Mouse (Mus musculus): ENCODE measurements around the gene Daam2. TPM values are rescaled to one million over a fixed set of nuclear protein-coding genes. Genes with fewer than 3 reads are reported as not detected.

The Daam2 gene
- polyA plus RNA-seq, 1 experiment = not detected

- H3K4me3 ChIP-seq (replicated peaks) = no peak overlapping the region
- peaks cover 80% of the 10 kb centered on the region for H3K4me1 ChIP-seq (ENCODE audit: control insufficient read depth)
These were observed 131.1 kb downstream of the Daam2 start for GRCm38 (mm10) chr17:49433071-49433470.

GRCm38 (mm10) chr17:49432071-49432711, 132.0 kb downstream of the Daam2 start:
- Histone ChIP-seq H3K4me1 (ENCODE audit: control insufficient read depth) (peaks cover 79% of the 10 kb centered on the region), H3K27me3 (ENCODE audit: control insufficient read depth) (no peaks in the 10 kb centered on the region), H3K4me3 (replicated peaks) (no peak overlapping the region), H3K36me3 (ENCODE audit: control insufficient read depth) (peaks cover 50% of the 10 kb centered on the region), H3K9me3 (ENCODE audit: control insufficient read depth, low read length) (peaks cover 7% of the 10 kb centered on the region)
- TF ChIP-seq GATA1 (IDR thresholded peaks at IDR 0.05; ENCODE audit: low read length) (no peak), TAL1 (IDR thresholded peaks at IDR 0.05; ENCODE audit: low read length) (no peak)

More at GRCm38 (mm10) chr17:49433071-49433470, 131.1 kb downstream of the Daam2 start:
- H3K27me3 ChIP-seq (ENCODE audit: control insufficient read depth) = no peaks in the 10 kb centered on the region
- H3K36me3 ChIP-seq (ENCODE audit: control insufficient read depth) = peaks cover 55% of the 10 kb centered on the region
- H3K9me3 ChIP-seq (ENCODE audit: control insufficient read depth, low read length) = peaks cover 7% of the 10 kb centered on the region
- no peak for TF ChIP-seq TAL1 (IDR thresholded peaks at IDR 0.05; ENCODE audit: low read length)
- no peak for TF ChIP-seq GATA1 (IDR thresholded peaks at IDR 0.05; ENCODE audit: low read length)

- peaks cover 71% of the 10 kb centered on the region for H3K4me1 ChIP-seq (ENCODE audit: control insufficient read depth)
- H3K9me3 ChIP-seq (ENCODE audit: control insufficient read depth, low read length) = peaks cover 7% of the 10 kb centered on the region
- no peak overlapping the region for H3K4me3 ChIP-seq (replicated peaks)
- no peaks in the 10 kb centered on the region for H3K27me3 ChIP-seq (ENCODE audit: control insufficient read depth)
- peaks cover 42% of the 10 kb centered on the region for H3K36me3 ChIP-seq (ENCODE audit: control insufficient read depth)
- TF ChIP-seq TAL1 (IDR thresholded peaks at IDR 0.05; ENCODE audit: low read length) = no peak
- TF ChIP-seq GATA1 (IDR thresholded peaks at IDR 0.05; ENCODE audit: low read length) = no peak
These were observed 133.0 kb downstream of the Daam2 start for GRCm38 (mm10) chr17:49431176-49431575.

- Histone ChIP-seq H3K4me1 (ENCODE audit: control insufficient read depth) (peaks cover 63% of the 10 kb centered on the region), H3K36me3 (ENCODE audit: control insufficient read depth) (peaks cover 33% of the 10 kb centered on the region)
- TF ChIP-seq GATA1 (IDR thresholded peaks at IDR 0.05; ENCODE audit: low read length) (no peak), TAL1 (IDR thresholded peaks at IDR 0.05; ENCODE audit: low read length) (no peak)
These were observed 134.0 kb downstream of the Daam2 start for GRCm38 (mm10) chr17:49430136-49430535.

GRCm38 (mm10) chr17:49429471-49430129, 134.5 kb downstream of the Daam2 start:
- Histone ChIP-seq H3K9me3 (ENCODE audit: control insufficient read depth, low read length) (no peaks in the 10 kb centered on the region), H3K4me1 (ENCODE audit: control insufficient read depth) (peaks cover 58% of the 10 kb centered on the region), H3K27me3 (ENCODE audit: control insufficient read depth) (no peaks in the 10 kb centered on the region), H3K4me3 (replicated peaks) (peak overlapping the region; percentile 72), H3K36me3 (ENCODE audit: control insufficient read depth) (peaks cover 27% of the 10 kb centered on the region)
- TF ChIP-seq TAL1 (IDR thresholded peaks at IDR 0.05; ENCODE audit: low read length) (no peak), GATA1 (IDR thresholded peaks at IDR 0.05; ENCODE audit: low read length) (no peak)

More at GRCm38 (mm10) chr17:49430136-49430535, 134.0 kb downstream of the Daam2 start:
- Histone ChIP-seq H3K27me3 (ENCODE audit: control insufficient read depth) (no peaks in the 10 kb centered on the region), H3K4me3 (replicated peaks) (peak overlapping the region; percentile 72), H3K9me3 (ENCODE audit: control insufficient read depth, low read length) (peaks cover under 1% of the 10 kb centered on the region; the same call in 1 of the 2 replicates)

- TF ChIP-seq GATA1 (IDR thresholded peaks at IDR 0.05; ENCODE audit: low read length) (peak; percentile 70), TAL1 (IDR thresholded peaks at IDR 0.05; ENCODE audit: low read length) (no peak)
- H3K9me3 ChIP-seq (ENCODE audit: control insufficient read depth, low read length) = no peaks in the 10 kb centered on the region
- peaks cover 20% of the 10 kb centered on the region for H3K36me3 ChIP-seq (ENCODE audit: control insufficient read depth)
- H3K27me3 ChIP-seq (ENCODE audit: control insufficient read depth) = no peaks in the 10 kb centered on the region
- peak overlapping the region; percentile 72 for H3K4me3 ChIP-seq (replicated peaks)
- H3K4me1 ChIP-seq (ENCODE audit: control insufficient read depth) = peaks cover 52% of the 10 kb centered on the region
These were observed 135.3 kb downstream of the Daam2 start for GRCm38 (mm10) chr17:49428751-49429415.

GRCm38 (mm10) chr17:49428239-49428688, 135.9 kb downstream of the Daam2 start, which contains the start of gene Mocs1:
Gene Mocs1 (plus strand): TSS chr17:49428362.
- no peaks in the 10 kb centered on the region for H3K27me3 ChIP-seq (ENCODE audit: control insufficient read depth)
- H3K4me1 ChIP-seq (ENCODE audit: control insufficient read depth) = peaks cover 47% of the 10 kb centered on the region
- peaks cover 14% of the 10 kb centered on the region for H3K36me3 ChIP-seq (ENCODE audit: control insufficient read depth)
- TF ChIP-seq TAL1 (IDR thresholded peaks at IDR 0.05; ENCODE audit: low read length) = no peak
- no peak for TF ChIP-seq GATA1 (IDR thresholded peaks at IDR 0.05; ENCODE audit: low read length)
- peak within 1 kb of the TSS; percentile 72 for H3K4me3 ChIP-seq (replicated peaks)
- H3K9me3 ChIP-seq (ENCODE audit: control insufficient read depth, low read length) = no peaks in the 10 kb centered on the region

- H3K36me3 ChIP-seq (ENCODE audit: control insufficient read depth) = peaks cover 9% of the 10 kb centered on the region
These were observed 136.4 kb downstream of the Daam2 start for GRCm38 (mm10) chr17:49427631-49428238.

More at GRCm38 (mm10) chr17:49427631-49428238, 136.4 kb downstream of the Daam2 start:
- Histone ChIP-seq H3K9me3 (ENCODE audit: control insufficient read depth, low read length) (no peaks in the 10 kb centered on the region), H3K4me3 (replicated peaks) (peak overlapping the region; percentile 72), H3K4me1 (ENCODE audit: control insufficient read depth) (peaks cover 42% of the 10 kb centered on the region), H3K27me3 (ENCODE audit: control insufficient read depth) (no peaks in the 10 kb centered on the region)
- no peak for TF ChIP-seq TAL1 (IDR thresholded peaks at IDR 0.05; ENCODE audit: low read length)
- no peak for TF ChIP-seq GATA1 (IDR thresholded peaks at IDR 0.05; ENCODE audit: low read length)
